Mouse (Mus musculus) layer of hippocampus, adult 9-10 months (tissue): Measurements from ENCODE around the gene Ndrg3.
"Not testable (repeated sequence)": the region's sequence is repeated elsewhere in the genome, so short reads cannot be mapped to it uniquely, and the experiment has no call there.

Source experiments
- DNase-seq: peaks from one replicate; pipeline ENCODE4 v3.0.0; 2022; ENCODE audit warnings: low spot score

Gene Ndrg3

DNA sequence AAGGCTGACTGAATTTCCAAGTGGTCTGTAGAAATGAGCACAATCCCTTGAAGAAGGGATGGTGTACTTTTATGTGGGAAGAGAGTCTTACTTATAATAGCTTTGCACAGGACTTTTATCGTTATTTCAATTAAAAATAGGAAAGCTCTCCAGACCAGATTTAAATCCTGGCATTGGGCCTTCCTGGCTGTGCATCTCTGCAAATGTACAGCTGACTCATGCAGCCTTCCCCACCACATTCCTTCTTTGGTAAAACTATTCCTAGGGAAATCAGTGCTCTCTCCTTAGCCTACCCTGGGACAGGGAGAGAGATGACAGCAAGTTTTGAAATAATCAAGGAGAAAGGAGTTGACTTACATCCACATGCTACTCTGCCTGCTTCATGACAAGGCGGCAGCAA lies 54.1 kb downstream of the Ndrg3 start:
- DNase-seq: no peak

DNA sequence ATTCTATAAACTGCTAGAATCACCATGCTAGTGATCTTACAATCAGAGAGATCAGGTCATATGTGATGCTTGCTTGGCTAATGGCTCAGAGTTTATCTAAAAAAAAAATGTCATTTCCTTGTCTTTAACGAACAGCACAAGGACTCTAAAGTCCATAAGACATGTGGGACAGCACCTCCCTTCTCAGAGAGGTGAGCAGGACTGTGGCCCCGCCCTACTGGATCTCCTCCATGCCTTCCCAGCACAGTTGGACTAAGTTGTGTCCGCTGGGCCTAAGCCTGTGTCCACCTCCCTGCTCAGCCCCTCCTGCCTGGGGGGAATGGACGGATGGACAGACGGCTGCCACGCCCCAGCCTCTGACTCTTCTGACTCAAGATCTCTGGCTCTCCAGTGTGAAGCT lies 56.9 kb downstream of the Ndrg3 start:
- no peak for DNase-seq

- no peak for DNase-seq
These were observed 58.4 kb downstream of the Ndrg3 start for GRCm38 (mm10) chr2:156933426-156933825.

DNA sequence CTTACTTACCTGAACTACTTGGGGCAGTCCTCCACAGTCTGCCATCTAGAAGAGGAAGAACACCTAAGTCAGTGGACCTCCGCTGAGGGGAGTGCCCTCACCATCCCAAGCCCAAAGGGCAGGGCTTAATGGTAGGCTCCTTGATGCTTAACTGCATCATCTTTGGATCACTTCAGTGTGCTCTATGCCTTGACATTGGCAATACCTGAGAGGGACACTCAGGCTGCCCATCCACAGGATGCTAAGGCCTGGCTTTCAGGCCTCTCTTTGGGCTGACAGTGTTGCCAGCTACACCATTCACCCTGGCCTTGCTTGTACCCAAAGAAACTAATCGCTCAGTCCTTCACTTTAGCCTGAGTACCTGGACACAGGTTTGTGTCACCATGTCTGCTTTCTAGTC lies 60.4 kb downstream of the Ndrg3 start:
- DNase-seq: no peak

GRCm38 (mm10) chr2:156930549-156930948 lies 61.3 kb downstream of the Ndrg3 start:
- no peak for DNase-seq

DNA sequence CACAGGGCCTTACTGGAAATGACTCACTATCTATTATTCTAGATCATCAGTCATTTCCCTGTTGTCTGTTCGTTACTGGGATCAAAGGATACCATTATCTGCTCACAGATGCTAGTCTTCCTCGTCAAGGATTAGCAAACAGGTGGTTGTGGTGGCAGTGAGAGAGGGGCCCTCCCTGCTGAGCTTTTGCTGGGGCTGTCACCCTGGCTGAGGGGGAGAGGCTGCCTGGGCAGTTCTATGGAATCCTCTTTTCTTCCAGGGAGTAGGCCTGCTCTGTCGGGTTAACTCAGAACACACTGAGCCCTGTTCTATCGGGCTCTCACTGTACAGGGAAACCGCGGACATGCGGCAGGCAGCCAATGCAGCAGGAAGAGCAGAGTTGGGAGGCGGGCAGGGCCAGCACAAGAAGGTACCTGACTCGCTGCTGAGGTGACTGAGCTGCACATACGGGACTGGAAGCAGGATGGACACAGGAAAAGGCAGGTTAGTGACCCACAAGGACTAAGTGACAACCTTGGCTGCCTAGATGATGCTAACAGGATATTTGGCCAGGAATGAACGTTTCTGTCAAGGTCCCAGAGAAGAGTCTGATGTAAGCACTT lies 62.2 kb downstream of the Ndrg3 start:
- no peak for DNase-seq

- DNase-seq: no peak
These were observed 63.2 kb downstream of the Ndrg3 start for GRCm38 (mm10) chr2:156928606-156929005.

DNA sequence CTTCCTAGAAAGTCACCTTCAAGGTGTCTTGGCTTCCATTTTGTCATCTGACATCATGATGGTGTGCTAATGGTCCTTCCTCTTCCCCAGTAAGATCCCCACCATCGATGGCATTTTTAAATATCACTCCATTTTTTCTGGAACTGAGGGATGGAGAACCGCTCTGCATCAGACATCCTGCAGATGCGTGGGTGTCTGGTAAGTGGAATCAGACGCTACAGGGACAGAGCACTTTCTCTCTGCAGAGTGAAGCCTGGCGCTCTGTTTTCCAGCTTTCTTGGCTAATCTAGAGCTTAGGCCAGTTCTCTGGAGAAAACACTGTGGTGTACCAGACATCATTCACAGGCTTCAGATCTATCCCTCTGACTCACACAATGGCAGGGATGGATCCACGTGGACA lies 64.2 kb downstream of the Ndrg3 start:
- DNase-seq: no peak

DNA sequence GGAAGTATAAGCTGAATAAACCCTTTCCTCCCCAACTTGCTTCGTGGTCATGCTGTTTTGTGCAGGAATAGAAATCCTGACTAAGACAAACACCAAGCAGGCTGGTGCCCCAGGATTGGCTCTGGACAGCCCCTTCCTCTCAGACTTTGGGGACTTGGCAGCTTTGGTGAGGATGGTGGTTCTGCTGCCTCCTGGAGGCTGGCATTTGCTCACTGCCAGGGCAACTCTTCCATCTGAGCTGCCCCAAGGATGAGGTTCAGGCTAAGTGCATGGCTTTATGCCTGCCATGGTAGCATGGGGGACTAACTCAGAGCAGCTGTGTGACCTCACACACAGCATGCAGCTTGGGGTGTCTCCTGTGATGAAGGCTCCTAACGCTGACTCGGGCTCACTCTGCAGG lies 66.2 kb downstream of the Ndrg3 start:
- DNase-seq: not testable (repeated sequence)

DNA sequence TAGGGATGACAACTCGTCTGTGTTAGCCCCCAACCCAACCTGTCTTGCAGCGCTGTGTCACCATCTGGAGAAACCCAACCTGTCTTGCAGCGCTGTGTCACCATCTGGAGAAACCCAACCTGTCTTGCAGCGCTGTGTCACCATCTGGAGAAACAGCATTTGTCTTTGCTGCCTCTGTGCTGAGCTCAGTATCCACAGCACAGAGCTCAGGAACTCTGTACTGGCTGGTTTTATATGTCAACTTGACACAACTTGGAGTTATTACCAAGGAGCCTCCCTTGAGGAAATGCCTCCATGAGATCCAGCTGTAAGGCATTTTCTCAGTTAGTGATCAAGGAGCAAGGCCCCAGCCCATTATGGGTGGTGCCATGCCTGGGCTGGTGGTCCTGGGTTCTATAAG lies 66.8 kb downstream of the Ndrg3 start:
- not testable (repeated sequence) for DNase-seq

DNA sequence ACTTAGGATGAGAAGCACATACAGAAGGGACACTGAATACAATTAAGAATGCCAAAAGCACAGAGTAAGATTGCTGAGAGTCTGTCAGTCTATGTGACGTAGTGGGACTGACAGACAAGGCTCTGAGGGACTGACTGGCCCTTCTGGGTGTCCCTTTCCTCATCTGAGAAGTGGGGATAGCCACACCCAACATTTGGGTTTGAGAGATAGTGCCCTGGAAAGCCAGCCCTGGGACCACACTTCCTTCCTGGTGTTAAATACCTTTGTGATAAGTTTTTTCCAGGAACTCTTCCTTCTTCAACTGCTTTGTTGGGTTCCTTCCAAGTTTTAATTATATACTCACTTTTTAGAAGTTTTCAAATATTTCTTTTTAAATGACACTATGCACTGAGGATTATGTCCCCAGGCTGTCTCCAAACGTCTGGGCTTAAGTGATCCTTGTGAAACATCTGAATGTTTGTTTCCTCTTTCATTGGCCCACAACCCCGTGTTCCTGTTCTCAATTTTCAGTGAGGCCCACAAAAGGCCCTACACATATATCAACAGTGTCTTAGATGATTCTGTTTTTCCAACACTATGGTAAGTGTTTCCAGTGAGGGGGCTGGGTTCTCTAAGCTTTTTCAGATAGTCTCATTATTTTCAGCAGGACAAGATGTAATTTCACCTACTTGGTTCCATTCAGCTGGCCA lies 67.5 kb downstream of the Ndrg3 start:
- DNase-seq: no peak

GRCm38 (mm10) chr2:156923057-156923456 lies 68.8 kb downstream of the Ndrg3 start:
- DNase-seq: no peak

GRCm38 (mm10) chr2:156919796-156920195 lies 72.1 kb downstream of the Ndrg3 start:
- DNase-seq: no peak

GRCm38 (mm10) chr2:156919191-156919590 lies 72.7 kb downstream of the Ndrg3 start:
- not testable (repeated sequence) for DNase-seq

GRCm38 (mm10) chr2:156918562-156918961 lies 73.3 kb downstream of the Ndrg3 start:
- no peak for DNase-seq

- DNase-seq: no peak
These were observed 75.3 kb downstream of the Ndrg3 start for GRCm38 (mm10) chr2:156916419-156917125.

DNA sequence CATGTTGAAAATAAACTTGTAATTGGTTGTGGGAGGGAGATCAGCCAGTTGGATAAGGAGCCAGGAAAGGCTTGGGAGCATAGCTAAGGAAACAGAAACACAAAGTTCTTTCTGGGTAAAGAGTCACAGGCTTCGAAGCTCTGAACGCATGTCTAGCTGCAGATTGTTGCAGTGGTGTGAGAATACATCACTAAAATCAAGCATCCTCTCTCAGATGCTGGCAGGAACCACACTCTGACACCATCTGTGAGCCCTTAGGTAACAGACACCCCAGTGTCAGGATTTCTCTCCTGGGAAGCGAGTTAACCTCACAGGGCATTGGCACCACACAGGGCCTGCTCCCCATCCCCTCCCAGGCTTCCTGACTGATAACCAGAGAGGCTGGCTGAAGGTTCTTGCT lies 76.3 kb downstream of the Ndrg3 start:
- DNase-seq: no peak

DNA sequence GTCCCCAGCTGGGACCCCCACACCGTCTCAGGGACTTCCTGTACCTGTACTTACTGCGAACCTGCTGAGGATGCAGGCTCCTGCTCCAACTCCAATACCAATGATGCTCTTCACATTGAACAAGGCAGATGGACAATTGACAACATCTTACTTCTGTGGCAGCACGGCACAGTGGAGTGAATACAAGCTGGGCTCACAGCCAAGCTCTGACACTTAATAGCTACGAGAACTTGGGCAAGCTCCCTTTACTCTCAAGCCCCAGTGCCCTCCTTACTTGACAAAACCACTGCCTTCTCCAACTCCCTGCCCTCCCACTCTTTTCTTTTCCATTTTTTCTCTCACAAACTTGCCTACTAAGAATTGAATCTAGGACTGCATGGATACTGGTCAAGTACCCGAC lies 78.7 kb downstream of the Ndrg3 start:
- DNase-seq: no peak

- DNase-seq: not testable (repeated sequence)
These were observed 85.9 kb downstream of the Ndrg3 start for GRCm38 (mm10) chr2:156905931-156906330.

DNA sequence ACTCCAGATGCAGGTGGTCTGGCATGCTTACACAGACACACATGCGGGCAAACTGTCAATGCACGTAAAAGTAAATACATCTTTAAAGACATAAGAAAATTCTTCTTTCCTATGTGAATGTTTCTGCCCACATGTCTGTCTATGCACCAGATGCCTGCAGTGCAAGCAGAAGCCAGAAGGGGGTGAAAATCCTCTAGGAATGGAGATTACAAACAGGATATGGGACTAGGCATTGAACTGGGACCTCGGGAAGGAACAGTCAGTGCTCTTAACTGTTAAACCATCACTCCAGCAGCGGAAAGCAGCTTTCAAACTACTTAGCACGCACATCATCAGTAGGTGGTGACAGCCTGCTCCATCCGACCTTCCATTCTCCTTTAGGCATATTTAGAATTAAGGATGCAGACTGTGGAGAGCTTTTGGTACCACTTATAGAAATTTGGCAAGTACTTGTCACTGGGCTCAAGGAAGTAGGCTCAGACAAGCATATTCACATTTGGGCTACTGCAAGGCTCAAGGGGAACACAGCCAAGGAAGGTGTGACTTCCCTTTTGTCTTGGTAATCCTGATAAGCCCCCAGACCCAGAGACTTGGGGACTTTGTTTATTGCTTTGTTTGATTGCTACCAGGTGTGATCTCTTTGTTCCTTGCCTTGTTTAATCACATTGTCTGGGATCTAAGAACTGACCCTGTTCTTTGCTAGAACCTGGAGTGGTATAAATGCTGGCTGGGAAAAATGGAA lies 86.7 kb downstream of the Ndrg3 start:
- DNase-seq: peak; percentile 77

DNA sequence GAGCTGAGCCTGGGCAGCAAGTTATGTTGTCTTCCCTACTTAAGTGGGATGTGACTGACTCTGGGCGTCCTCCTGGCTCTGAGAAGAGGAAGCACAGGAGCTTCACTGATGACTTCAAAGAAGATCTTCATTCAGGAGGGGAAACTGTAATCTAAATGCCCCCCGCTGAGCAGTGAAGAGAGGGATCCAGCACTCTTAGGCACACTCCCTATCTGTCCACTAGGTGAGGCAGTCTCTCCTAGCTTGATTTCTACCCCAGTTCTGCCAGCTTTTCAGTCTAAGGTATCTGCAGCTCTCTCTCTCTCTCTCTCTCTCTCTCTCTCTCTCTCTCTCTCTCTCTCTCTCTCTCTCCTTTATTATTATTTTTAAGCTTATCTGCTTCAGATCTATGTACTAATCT lies 88.5 kb downstream of the Ndrg3 start:
- no peak for DNase-seq

DNA sequence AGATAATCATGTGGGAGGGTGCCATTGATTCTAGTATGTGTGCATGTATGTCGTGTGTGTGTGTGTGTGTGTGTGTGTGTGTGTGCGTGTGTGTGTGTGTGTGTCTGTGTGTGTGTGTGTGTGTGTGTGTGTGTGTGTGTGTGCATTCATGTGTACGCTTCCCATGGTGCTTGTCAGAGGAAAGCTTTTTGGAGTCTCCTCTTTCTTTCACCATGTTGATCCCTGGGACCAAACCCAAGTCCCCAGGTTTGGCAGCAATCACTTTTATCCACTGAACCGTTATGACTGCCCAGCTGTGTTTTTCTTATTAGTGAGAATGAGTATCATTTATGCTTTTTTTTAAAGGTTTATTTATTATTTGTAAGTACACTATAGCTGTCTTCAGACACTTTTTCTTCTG lies 89.4 kb downstream of the Ndrg3 start:
- DNase-seq: not testable (repeated sequence)

DNA sequence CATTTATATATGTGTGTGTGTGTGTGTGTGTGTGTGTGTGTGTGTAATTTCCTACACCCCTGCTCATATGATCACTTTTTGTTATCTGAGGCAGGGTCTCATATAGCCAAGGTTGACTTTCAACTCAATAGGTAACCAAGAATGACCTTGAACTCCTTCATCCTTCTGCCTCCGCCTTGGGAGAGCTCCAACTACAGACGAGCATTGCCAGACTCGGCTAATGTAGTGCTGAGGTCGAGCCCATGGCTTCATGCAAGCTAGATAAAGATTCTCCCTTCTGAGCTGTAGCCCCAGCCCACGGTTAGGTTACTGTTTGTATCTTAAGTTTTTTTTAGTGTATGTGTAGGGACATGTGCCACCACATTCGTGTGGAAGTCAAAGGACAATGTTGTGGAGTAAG lies 90.0 kb downstream of the Ndrg3 start:
- no peak for DNase-seq
